Mouse (Mus musculus): Measurements from ENCODE around the gene Ehmt2. TPM values are rescaled to one million over a fixed set of nuclear protein-coding genes. Genes with fewer than 3 reads are reported as not detected.

Gene Ehmt2
- polyA plus RNA-seq, 1 experiment: 372 TPM

DNA sequence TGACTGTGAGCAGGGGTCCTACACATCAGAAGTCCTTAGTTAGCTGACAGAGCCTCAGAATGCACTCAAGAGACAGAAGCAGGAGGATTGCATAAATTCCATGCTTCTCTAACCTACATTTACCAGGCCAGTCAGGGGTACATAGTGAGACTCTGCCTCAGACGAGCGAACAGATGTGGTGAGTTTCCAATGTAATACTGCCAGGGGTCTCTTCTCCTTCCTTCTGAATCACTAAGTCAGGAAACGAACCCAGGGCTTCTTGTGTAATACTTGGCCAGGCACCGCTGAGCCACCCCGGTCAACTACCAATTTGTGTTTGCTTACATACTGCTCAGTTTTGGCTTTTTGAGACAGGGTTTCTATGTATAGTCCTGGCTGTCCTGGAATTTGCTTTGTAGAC is 10.3 kb upstream of the Ehmt2 start:
- Histone ChIP-seq H3K27me3 (ENCODE audit: control insufficient read depth, insufficient read depth, low read length) (no peaks in the 10 kb centered on the region), H3K36me3 (ENCODE audit: control insufficient read depth, insufficient read depth, low read length) (no peaks in the 10 kb centered on the region), H3K4me3 (ENCODE audit: control insufficient read depth, insufficient read depth, low read length) (no peak overlapping the region), H3K4me1 (replicated peaks; ENCODE audit: control insufficient read depth, insufficient read depth, low read length) (no peaks in the 10 kb centered on the region), H3K27ac (ENCODE audit: control insufficient read depth, insufficient read depth, low read length) (no peak overlapping the region)
- WGBS: 76% methylated on average over 5 of the region's 5 CpGs
- TF ChIP-seq CTCF (IDR thresholded peaks at IDR 0.05; ENCODE audit: borderline replicate concordance, control insufficient read depth, extremely low read depth, insufficient read depth, low read length, poor library complexity): no peak
- TF ChIP-seq POLR2A (IDR thresholded peaks at IDR 0.05; ENCODE audit: control insufficient read depth, extremely low read depth, insufficient read depth, low read length, poor library complexity): no peak
- DNase-seq: no peak

GRCm38 (mm10) chr17:34890074-34890743 is 8.1 kb upstream of the Ehmt2 start:
- 97% methylated on average over 12 of the region's 12 CpGs for WGBS

GRCm38 (mm10) chr17:34891377-34891776 is 6.9 kb upstream of the Ehmt2 start:
- no peak for DNase-seq
- Histone ChIP-seq H3K36me3 (ENCODE audit: control insufficient read depth, insufficient read depth, low read length) (no peaks in the 10 kb centered on the region), H3K27ac (ENCODE audit: control insufficient read depth, insufficient read depth, low read length) (no peak overlapping the region), H3K4me1 (replicated peaks; ENCODE audit: control insufficient read depth, insufficient read depth, low read length) (peaks cover 16% of the 10 kb centered on the region), H3K27me3 (ENCODE audit: control insufficient read depth, insufficient read depth, low read length) (no peaks in the 10 kb centered on the region), H3K4me3 (ENCODE audit: control insufficient read depth, insufficient read depth, low read length) (no peak overlapping the region)
- TF ChIP-seq CTCF (IDR thresholded peaks at IDR 0.05; ENCODE audit: borderline replicate concordance, control insufficient read depth, extremely low read depth, insufficient read depth, low read length, poor library complexity): no peak
- TF ChIP-seq POLR2A (IDR thresholded peaks at IDR 0.05; ENCODE audit: control insufficient read depth, extremely low read depth, insufficient read depth, low read length, poor library complexity): no peak
- 97% methylated on average over 2 of the region's 2 CpGs for WGBS

More at GRCm38 (mm10) chr17:34890074-34890743, 8.1 kb upstream of the Ehmt2 start:
- no peaks in the 10 kb centered on the region for H3K27me3 ChIP-seq (ENCODE audit: control insufficient read depth, insufficient read depth, low read length)
- no peak for TF ChIP-seq POLR2A (IDR thresholded peaks at IDR 0.05; ENCODE audit: control insufficient read depth, extremely low read depth, insufficient read depth, low read length, poor library complexity)
- no peak for TF ChIP-seq CTCF (IDR thresholded peaks at IDR 0.05; ENCODE audit: borderline replicate concordance, control insufficient read depth, extremely low read depth, insufficient read depth, low read length, poor library complexity)
- no peak for DNase-seq
- peaks cover 9% of the 10 kb centered on the region for H3K4me1 ChIP-seq (replicated peaks; ENCODE audit: control insufficient read depth, insufficient read depth, low read length)
- H3K36me3 ChIP-seq (ENCODE audit: control insufficient read depth, insufficient read depth, low read length): no peaks in the 10 kb centered on the region
- H3K27ac ChIP-seq (ENCODE audit: control insufficient read depth, insufficient read depth, low read length): no peak overlapping the region
- no peak overlapping the region for H3K4me3 ChIP-seq (ENCODE audit: control insufficient read depth, insufficient read depth, low read length)

- no peak overlapping the region for H3K4me3 ChIP-seq (ENCODE audit: control insufficient read depth, insufficient read depth, low read length)
- peaks cover 21% of the 10 kb centered on the region for H3K4me1 ChIP-seq (replicated peaks; ENCODE audit: control insufficient read depth, insufficient read depth, low read length)
- no peaks in the 10 kb centered on the region for H3K27me3 ChIP-seq (ENCODE audit: control insufficient read depth, insufficient read depth, low read length)
- H3K36me3 ChIP-seq (ENCODE audit: control insufficient read depth, insufficient read depth, low read length): no peaks in the 10 kb centered on the region
- TF ChIP-seq POLR2A (IDR thresholded peaks at IDR 0.05; ENCODE audit: control insufficient read depth, extremely low read depth, insufficient read depth, low read length, poor library complexity): no peak
- TF ChIP-seq CTCF (IDR thresholded peaks at IDR 0.05; ENCODE audit: borderline replicate concordance, control insufficient read depth, extremely low read depth, insufficient read depth, low read length, poor library complexity): no peak
- DNase-seq: no peak
- WGBS: 83% methylated on average over 12 of the region's 12 CpGs
- no peak overlapping the region for H3K27ac ChIP-seq (ENCODE audit: control insufficient read depth, insufficient read depth, low read length)
Observed at GRCm38 (mm10) chr17:34893072-34893824, 5.0 kb upstream of the Ehmt2 start.

- H3K27ac ChIP-seq (ENCODE audit: control insufficient read depth, insufficient read depth, low read length): peak overlapping the region; percentile 22; the same call in 1 of the 2 replicates
- WGBS: 1% methylated on average over 46 of the region's 51 CpGs
- TF ChIP-seq POLR2A (IDR thresholded peaks at IDR 0.05; ENCODE audit: control insufficient read depth, extremely low read depth, insufficient read depth, low read length, poor library complexity): peak; percentile 55
- TF ChIP-seq CTCF (IDR thresholded peaks at IDR 0.05; ENCODE audit: borderline replicate concordance, control insufficient read depth, extremely low read depth, insufficient read depth, low read length, poor library complexity): 0 out of 2 replicates have a peak, but pooled peaks have one; percentile 27
- peak overlapping the region; percentile 61 for H3K4me3 ChIP-seq (ENCODE audit: control insufficient read depth, insufficient read depth, low read length)
- no peaks in the 10 kb centered on the region for H3K36me3 ChIP-seq (ENCODE audit: control insufficient read depth, insufficient read depth, low read length)
- peaks cover 21% of the 10 kb centered on the region for H3K4me1 ChIP-seq (replicated peaks; ENCODE audit: control insufficient read depth, insufficient read depth, low read length)
- no peaks in the 10 kb centered on the region for H3K27me3 ChIP-seq (ENCODE audit: control insufficient read depth, insufficient read depth, low read length)
- peak; percentile 91 for DNase-seq
Observed at GRCm38 (mm10) chr17:34894074-34894597, 4.1 kb upstream of the Ehmt2 start.

GRCm38 (mm10) chr17:34894801-34895530 is 3.3 kb upstream of the Ehmt2 start:
- peak; percentile 45 for DNase-seq
- TF ChIP-seq CTCF (IDR thresholded peaks at IDR 0.05; ENCODE audit: borderline replicate concordance, control insufficient read depth, extremely low read depth, insufficient read depth, low read length, poor library complexity) (no peak), POLR2A (IDR thresholded peaks at IDR 0.05; ENCODE audit: control insufficient read depth, extremely low read depth, insufficient read depth, low read length, poor library complexity) (no peak)
- H3K36me3 ChIP-seq (ENCODE audit: control insufficient read depth, insufficient read depth, low read length): no peaks in the 10 kb centered on the region
- no peaks in the 10 kb centered on the region for H3K27me3 ChIP-seq (ENCODE audit: control insufficient read depth, insufficient read depth, low read length)
- H3K27ac ChIP-seq (ENCODE audit: control insufficient read depth, insufficient read depth, low read length): no peak overlapping the region
- H3K4me1 ChIP-seq (replicated peaks; ENCODE audit: control insufficient read depth, insufficient read depth, low read length): peaks cover 22% of the 10 kb centered on the region
- H3K4me3 ChIP-seq (ENCODE audit: control insufficient read depth, insufficient read depth, low read length): peak overlapping the region; percentile 65
- 15% methylated on average over 51 of the region's 51 CpGs for WGBS
